Mouse (Mus musculus): ENCODE results near the gene Sorbs1. TPM values are rescaled to one million over a fixed set of nuclear protein-coding genes. Genes with fewer than 3 reads are reported as not detected.

Sorbs1 gene
- total RNA-seq, 2 experiments from 2014 or later: 141 to 154 TPM

- intact Hi-C loops (cut with DNase I): no loop called here
Observed at GRCm38 (mm10) chr19:40247268-40247666, 266.3 kb downstream of the Sorbs1 start.

GRCm38 (mm10) chr19:40246646-40247267 is 266.8 kb downstream of the Sorbs1 start:
- DNase-seq: no peak
- intact Hi-C loops (cut with DNase I): no loop called here

More at GRCm38 (mm10) chr19:40247268-40247666, 266.3 kb downstream of the Sorbs1 start:
- DNase-seq: no peak

Other genes starting within 250 kb of the Sorbs1 start
- 1 to 10 TPM; 1.6 to 3.4 TPM for gene Pdlim1, start 241.9 kb downstream of the Sorbs1 start, total RNA-seq (2021)
- 10 to 100 TPM; 39.7 to 42.1 TPM for gene Aldh18a1, start 74.7 kb upstream of the Sorbs1 start, total RNA-seq (2021)
- gene Tctn3, start 98.5 kb upstream of the Sorbs1 start, total RNA-seq (2021): 10 to 100 TPM; 21.9 to 22.2 TPM
- gene Entpd1, start 98.6 kb upstream of the Sorbs1 start, total RNA-seq (2021): 10 to 100 TPM; 11.3 to 12.3 TPM
- 1 to 10 TPM; 1.2 to 1.4 TPM for gene Cc2d2b, start 235.0 kb upstream of the Sorbs1 start, total RNA-seq (2021)

Measured in left cerebral cortex, postnatal 4 days (tissue).